Mouse (Mus musculus): ENCODE data around the gene Kcna1. TPM values are rescaled to one million over a fixed set of nuclear protein-coding genes. Genes with fewer than 3 reads are reported as not detected.

The Kcna1 gene
- total RNA-seq, 1 experiment from 2014 or later = not detected

- no peak for ATAC-seq (ENCODE audit: extremely low read depth, insufficient number of reproducible peaks, low FRiP score, poor library complexity, severe bottlenecking)
Measured at GRCm38 (mm10) chr6:126601843-126602326, 44.3 kb downstream of the Kcna1 start.

GRCm38 (mm10) chr6:126599201-126599995 lies 46.8 kb downstream of the Kcna1 start:
- no peak for ATAC-seq (ENCODE audit: extremely low read depth, insufficient number of reproducible peaks, low FRiP score, poor library complexity, severe bottlenecking)

GRCm38 (mm10) chr6:126597741-126598140 lies 48.4 kb downstream of the Kcna1 start:
- ATAC-seq (ENCODE audit: extremely low read depth, insufficient number of reproducible peaks, low FRiP score, poor library complexity, severe bottlenecking) = no peak

GRCm38 (mm10) chr6:126595805-126596629 lies 50.2 kb downstream of the Kcna1 start:
- ATAC-seq (ENCODE audit: extremely low read depth, insufficient number of reproducible peaks, low FRiP score, poor library complexity, severe bottlenecking) = no peak

- ATAC-seq (ENCODE audit: extremely low read depth, insufficient number of reproducible peaks, low FRiP score, poor library complexity, severe bottlenecking) = no peak
Measured at GRCm38 (mm10) chr6:126595130-126595529, 51.1 kb downstream of the Kcna1 start.

- no peak for ATAC-seq (ENCODE audit: extremely low read depth, insufficient number of reproducible peaks, low FRiP score, poor library complexity, severe bottlenecking)
Measured at GRCm38 (mm10) chr6:126594365-126594764, 51.8 kb downstream of the Kcna1 start.

- no peak for ATAC-seq (ENCODE audit: extremely low read depth, insufficient number of reproducible peaks, low FRiP score, poor library complexity, severe bottlenecking)
Measured at GRCm38 (mm10) chr6:126593336-126593735, 52.8 kb downstream of the Kcna1 start.

Other genes starting within 250 kb of the Kcna1 start
- not detected in 2 replicates for gene Kcna5, start 111.0 kb downstream of the Kcna1 start, total RNA-seq (2017)
- not detected in 2 replicates for gene Kcna6, start 94.3 kb upstream of the Kcna1 start, total RNA-seq (2017)
- 31.5 and 36.2 TPM in 2 replicates for gene Ndufa9, start 202.8 kb upstream of the Kcna1 start, total RNA-seq (2017)
- gene Akap3, start 206.7 kb upstream of the Kcna1 start, total RNA-seq (2017) = not detected in 2 replicates

Data from neutrophil, adult 5-6 weeks (primary cell).